Mouse (Mus musculus) forebrain, postnatal 0 days (tissue): ENCODE data around the gene Spock2. TPM values are rescaled to one million over a fixed set of nuclear protein-coding genes. Genes with fewer than 3 reads are reported as not detected.

Experiments used
- ATAC-seq: fragments of 200-750 bp; cut with Nextera tagmentation; 2 replicates; pipeline ENCODE4 v1.8.0; 2017; ENCODE audit warnings: mild to moderate bottlenecking, moderate library complexity
- DNase-seq: peaks from one replicate; pipeline ENCODE4 v3.0.0-alpha.2; 2015
- H3K27ac ChIP-seq: fragments of 300-500 bp; sonication (generic); 2 replicates; pipeline ENCODE4 v1.5.1; 2014; ENCODE audit warnings: low read depth, mild to moderate bottlenecking, antibody characterized with exemption, low read length, moderate library complexity, mixed read lengths
- H3K27me3 ChIP-seq: fragments of 300-500 bp; sonication (generic); 2 replicates; pipeline ENCODE4 v1.6.1; 2014; ENCODE audit warnings: mild to moderate bottlenecking, low read length, mixed read lengths; ENCODE audit not compliant: insufficient read depth
- H3K36me3 ChIP-seq: fragments of 300-500 bp; sonication (generic); 2 replicates; pipeline ENCODE4 v1.6.1; 2014; ENCODE audit warnings: mild to moderate bottlenecking, moderate library complexity; ENCODE audit not compliant: insufficient read depth
- H3K4me1 ChIP-seq: fragments of 300-500 bp; sonication (generic); 2 replicates; pipeline ENCODE4 v1.6.1; 2014; ENCODE audit warnings: antibody characterized with exemption; ENCODE audit not compliant: insufficient read depth
- H3K4me2 ChIP-seq: fragments of 300-500 bp; sonication (generic); 2 replicates; pipeline ENCODE4 v1.6.1; 2014; ENCODE audit warnings: low read depth, mild to moderate bottlenecking, moderate library complexity
- H3K4me3 ChIP-seq: fragments of 300-500 bp; sonication (generic); 2 replicates; pipeline ENCODE4 v1.5.1; 2014; ENCODE audit warnings: low read depth, low read length, mixed read lengths
- H3K9ac ChIP-seq: fragments of 300-500 bp; sonication (generic); 2 replicates; pipeline ENCODE4 v1.6.1; 2014; ENCODE audit warnings: mild to moderate bottlenecking
- H3K9me3 ChIP-seq: fragments of 300-500 bp; sonication (generic); 2 replicates; pipeline ENCODE4 v1.6.1; 2016; ENCODE audit warnings: low read length
- CTCF ChIP-seq: sonication (generic); IDR thresholded peaks from 2 replicates; pipeline ENCODE4 v1.5.1; 2016; ENCODE audit warnings: antibody characterized with exemption, control low read depth, low read depth
- WGBS: fragments of 180-500 bp; shearing (Covaris S2); extraction: QIAGEN DNeasy Blood & Tissue Kit; methylation state at CpG from one replicate; pipeline ENCODE4 v1.1.7; 2014; 5-methylcytosine and 5-hydroxymethylcytosine counted together
- polyA plus RNA-seq: library from polyadenylated mRNA; unstranded; fragments of >200 nt; fragmentation: Nextera tagmentation; extraction: Ambion mirVana; gene quantifications from 2 replicates; pipeline ENCODE4 v1.2.1, GENCODE M21; 2015
- total RNA-seq: library from RNA; depleted of rRNA; stranded (reverse); fragments of >200 nt; gene quantifications from 2 replicates; pipeline ENCODE4 v1.2.3, GENCODE M21; 2014

Spock2 gene
- total and polyA plus RNA-seq, 2 experiments from 2014 or later: 84.8 to 215 TPM

GRCm38 (mm10) chr10:60162973-60163255 lies 56.9 kb downstream of the Spock2 start:
- Histone ChIP-seq H3K4me2 (no peak overlapping the region), H3K27me3 (no peaks in the 10 kb centered on the region), H3K9me3 (no peaks in the 10 kb centered on the region), H3K9ac (no peak overlapping the region), H3K4me1 (no peaks in the 10 kb centered on the region), H3K27ac (no peak overlapping the region), H3K4me3 (no peak overlapping the region), H3K36me3 (no peaks in the 10 kb centered on the region)
- no peak for ATAC-seq
- TF ChIP-seq CTCF: no peak
- WGBS: 94% methylated on average over 6 of the region's 6 CpGs
- no peak for DNase-seq

- Histone ChIP-seq H3K4me3 (no peak overlapping the region), H3K27me3 (no peaks in the 10 kb centered on the region), H3K4me1 (no peaks in the 10 kb centered on the region), H3K9ac (no peak overlapping the region), H3K36me3 (no peaks in the 10 kb centered on the region), H3K9me3 (no peaks in the 10 kb centered on the region), H3K27ac (no peak overlapping the region), H3K4me2 (no peak overlapping the region)
- DNase-seq: no peak
- 74% methylated on average over 1 of the region's 1 CpGs for WGBS
- no peak for ATAC-seq
- no peak for TF ChIP-seq CTCF
Observed at GRCm38 (mm10) chr10:60164869-60165268, 58.9 kb downstream of the Spock2 start.

- Histone ChIP-seq H3K9ac (no peak overlapping the region), H3K36me3 (no peaks in the 10 kb centered on the region), H3K4me2 (no peak overlapping the region), H3K4me3 (no peak overlapping the region), H3K27ac (no peak overlapping the region), H3K9me3 (no peaks in the 10 kb centered on the region), H3K4me1 (no peaks in the 10 kb centered on the region), H3K27me3 (no peaks in the 10 kb centered on the region)
- no peak for TF ChIP-seq CTCF
- 15% methylated on average over 3 of the region's 3 CpGs for WGBS
- no peak for ATAC-seq
- DNase-seq: no peak
Observed at GRCm38 (mm10) chr10:60166068-60166467, 60.0 kb downstream of the Spock2 start.

GRCm38 (mm10) chr10:60168306-60168705 lies 62.3 kb downstream of the Spock2 start:
- H3K4me2 ChIP-seq: no peak overlapping the region
- no peaks in the 10 kb centered on the region for H3K9me3 ChIP-seq
- no peak for ATAC-seq
- WGBS: 75% methylated on average over 2 of the region's 2 CpGs
- H3K9ac ChIP-seq: no peak overlapping the region
- no peak overlapping the region for H3K27ac ChIP-seq
- no peak overlapping the region for H3K4me3 ChIP-seq
- no peak for DNase-seq
- H3K4me1 ChIP-seq: no peaks in the 10 kb centered on the region
- H3K36me3 ChIP-seq: no peaks in the 10 kb centered on the region
- TF ChIP-seq CTCF: no peak
- no peaks in the 10 kb centered on the region for H3K27me3 ChIP-seq

- no peak overlapping the region for H3K9ac ChIP-seq
- ATAC-seq (no peak), DNase-seq (no peak)
- H3K27ac ChIP-seq: no peak overlapping the region
- no peak overlapping the region for H3K4me2 ChIP-seq
- no peaks in the 10 kb centered on the region for H3K27me3 ChIP-seq
- no peaks in the 10 kb centered on the region for H3K36me3 ChIP-seq
- H3K4me3 ChIP-seq: no peak overlapping the region
- WGBS: 62% methylated on average over 3 of the region's 3 CpGs
- no peaks in the 10 kb centered on the region for H3K9me3 ChIP-seq
- TF ChIP-seq CTCF: no peak
- H3K4me1 ChIP-seq: no peaks in the 10 kb centered on the region
Observed at GRCm38 (mm10) chr10:60168960-60169359, 62.9 kb downstream of the Spock2 start.

- no peak for TF ChIP-seq CTCF
- no peak overlapping the region for H3K27ac ChIP-seq
- H3K4me2 ChIP-seq: no peak overlapping the region
- H3K4me3 ChIP-seq: no peak overlapping the region
- no peaks in the 10 kb centered on the region for H3K36me3 ChIP-seq
- DNase-seq: no peak
- no peaks in the 10 kb centered on the region for H3K9me3 ChIP-seq
- no peaks in the 10 kb centered on the region for H3K4me1 ChIP-seq
- H3K27me3 ChIP-seq: no peaks in the 10 kb centered on the region
- H3K9ac ChIP-seq: no peak overlapping the region
- no peak for ATAC-seq
- WGBS: 81% methylated on average over 10 of the region's 10 CpGs
Observed at GRCm38 (mm10) chr10:60170326-60171089, 64.5 kb downstream of the Spock2 start.

GRCm38 (mm10) chr10:60171368-60171767 lies 65.3 kb downstream of the Spock2 start:
- Histone ChIP-seq H3K27me3 (no peaks in the 10 kb centered on the region), H3K9me3 (no peaks in the 10 kb centered on the region), H3K36me3 (no peaks in the 10 kb centered on the region), H3K4me2 (no peak overlapping the region), H3K27ac (no peak overlapping the region), H3K9ac (no peak overlapping the region), H3K4me1 (no peaks in the 10 kb centered on the region), H3K4me3 (no peak overlapping the region)
- DNase-seq (no peak), ATAC-seq (no peak)
- TF ChIP-seq CTCF: no peak
- WGBS: 98% methylated on average over 5 of the region's 5 CpGs

- H3K27me3 ChIP-seq: no peaks in the 10 kb centered on the region
- H3K4me2 ChIP-seq: no peak overlapping the region
- TF ChIP-seq CTCF: no peak
- no peak overlapping the region for H3K27ac ChIP-seq
- ATAC-seq: no peak
- no peaks in the 10 kb centered on the region for H3K9me3 ChIP-seq
- H3K36me3 ChIP-seq: no peaks in the 10 kb centered on the region
- no peak overlapping the region for H3K4me3 ChIP-seq
- 93% methylated on average over 4 of the region's 4 CpGs for WGBS
- no peak for DNase-seq
- no peaks in the 10 kb centered on the region for H3K4me1 ChIP-seq
- no peak overlapping the region for H3K9ac ChIP-seq
Observed at GRCm38 (mm10) chr10:60172306-60172705, 66.3 kb downstream of the Spock2 start.
